Mouse (Mus musculus) 3T3-L1 (cell line): Measurements from ENCODE around the gene Gtf2h4.

Source experiments
- DNase-seq: peaks from one replicate; pipeline ENCODE4 v3.0.0-alpha.2; 2015; ENCODE audit warnings: low read depth, low spot score

Gene Gtf2h4

DNA sequence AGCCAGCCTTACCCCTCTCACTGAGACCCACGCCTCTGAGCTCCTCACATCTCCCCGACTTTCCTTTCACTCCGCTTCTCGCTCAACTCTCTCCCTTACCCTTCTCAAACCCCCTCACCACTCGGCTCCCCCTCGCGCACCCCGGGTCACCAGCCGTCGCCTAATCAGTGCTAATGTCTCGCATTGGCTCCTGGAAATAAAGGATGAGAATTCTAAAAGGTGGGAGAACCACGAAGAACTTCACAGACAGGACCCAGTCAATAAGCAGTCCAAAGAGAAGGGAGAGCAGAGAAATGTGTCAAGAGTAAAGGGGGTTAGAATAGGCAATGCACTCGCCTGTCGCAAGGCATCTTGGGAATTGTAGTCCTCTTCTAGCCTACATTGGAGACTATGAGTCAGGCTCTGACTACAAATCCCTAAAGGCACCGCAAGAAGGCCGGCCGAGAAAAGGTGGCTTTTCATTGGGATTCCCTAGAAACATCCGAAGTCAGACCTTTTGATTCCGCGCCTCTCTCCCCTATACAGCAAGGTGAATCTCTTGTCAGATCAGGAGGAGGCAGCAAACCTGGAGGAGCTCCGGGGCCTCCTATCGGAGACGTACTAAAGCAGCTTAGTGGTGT is at the start of gene Gtf2h4:
TSS of gene Gtf2h4 (minus strand) at position 324 of the 620 bp plus-strand sequence.
- peak; percentile 100 for DNase-seq

DNA sequence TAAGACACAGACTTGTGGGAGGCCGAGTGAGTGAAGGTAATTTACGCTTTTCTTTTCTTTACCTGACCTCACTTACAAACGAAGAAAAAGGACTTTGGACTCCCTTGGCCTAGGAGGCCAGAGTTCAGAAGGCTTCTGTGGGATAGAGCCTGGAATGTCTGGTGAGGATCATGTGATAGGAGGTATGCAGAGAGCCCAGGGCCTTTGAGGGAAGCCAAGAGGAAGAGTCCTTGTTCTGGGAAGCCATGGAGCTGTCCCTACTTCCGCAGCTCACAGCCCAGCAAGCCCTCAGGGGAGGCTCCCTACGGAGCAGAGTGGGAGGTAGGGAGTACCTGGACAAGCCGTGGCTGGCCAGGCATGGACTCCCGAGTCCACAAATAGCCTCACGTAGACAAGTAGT is 48.1 kb upstream of the Gtf2h4 start:
- no peak for DNase-seq

DNA sequence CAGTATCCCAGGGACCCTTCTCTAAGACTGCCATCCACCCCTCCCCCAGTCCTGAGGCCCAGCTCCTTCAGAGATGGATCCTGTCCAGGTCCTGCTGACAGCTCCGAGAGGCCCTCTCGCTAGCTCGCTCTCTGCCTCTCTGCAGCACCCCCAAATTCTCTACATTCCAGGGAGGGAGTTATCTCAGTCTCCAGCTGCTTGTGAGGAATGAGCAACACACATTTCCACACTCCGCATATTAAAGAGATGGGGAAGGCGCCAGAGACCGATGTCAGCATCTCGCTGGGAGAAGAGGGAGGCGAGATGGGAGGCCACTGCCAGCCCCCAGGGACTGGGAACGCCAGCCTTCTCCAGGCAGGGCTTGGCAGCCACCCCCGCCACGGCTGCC is 46.8 kb upstream of the Gtf2h4 start:
- peak; percentile 82 for DNase-seq

DNA sequence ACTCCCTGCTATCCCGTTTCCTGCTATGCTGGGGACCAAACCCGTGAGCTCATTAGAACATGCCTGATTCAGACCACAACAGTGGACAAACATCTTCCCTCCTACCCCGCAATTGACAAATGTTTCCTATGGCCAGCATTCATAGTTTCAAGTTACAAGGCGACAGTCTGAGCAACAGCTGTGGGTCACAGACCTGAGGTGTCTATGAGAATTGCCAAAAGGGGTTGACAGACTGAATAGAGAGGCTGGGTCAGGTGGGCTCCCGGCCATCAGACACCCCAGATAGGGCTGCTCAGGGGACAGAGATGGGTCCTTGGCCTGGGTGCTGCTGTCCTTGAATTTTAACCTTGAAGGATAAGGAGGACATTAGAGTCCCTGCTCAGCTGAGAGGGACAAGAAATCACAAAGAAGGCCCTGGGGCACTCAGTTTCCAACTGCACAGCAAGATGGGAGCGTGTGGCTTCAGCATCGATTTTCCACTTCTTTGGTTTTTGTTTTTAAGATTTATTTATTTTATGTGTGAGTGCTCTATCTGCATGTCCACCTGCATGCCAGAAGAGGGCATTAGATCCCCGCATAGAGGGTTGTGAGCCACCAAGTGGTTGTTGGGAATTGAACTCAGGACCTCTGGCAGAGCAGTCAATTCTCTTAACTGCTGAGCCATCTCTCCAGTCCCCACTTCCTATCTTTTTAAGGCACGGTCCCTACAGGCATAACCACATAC is 46.2 kb upstream of the Gtf2h4 start:
- no peak for DNase-seq

- DNase-seq = no peak
Measured at GRCm38 (mm10) chr17:35717080-35717479, 43.5 kb upstream of the Gtf2h4 start.

DNA sequence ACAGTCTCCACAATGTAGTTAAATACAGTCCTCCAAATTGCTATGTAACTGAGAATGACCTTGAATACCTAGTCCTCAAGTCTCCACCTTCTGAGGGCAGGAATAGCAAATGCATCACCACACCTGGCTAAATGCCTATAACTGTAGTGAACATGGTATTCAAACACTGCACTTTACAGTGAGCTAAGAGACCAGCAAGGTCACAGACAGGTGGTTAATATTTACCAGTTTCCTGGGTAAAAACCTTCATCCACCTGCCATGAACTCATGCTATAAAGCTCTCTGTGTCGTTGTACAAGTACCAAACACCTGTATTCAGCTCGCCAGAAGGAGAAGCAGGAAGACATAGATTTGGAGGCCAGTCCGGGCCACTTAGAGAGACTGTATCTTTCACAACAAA is 42.6 kb upstream of the Gtf2h4 start:
- DNase-seq = no peak

- DNase-seq = no peak
Measured at GRCm38 (mm10) chr17:35710705-35711347, 37.3 kb upstream of the Gtf2h4 start.

GRCm38 (mm10) chr17:35708611-35709010 is 35.1 kb upstream of the Gtf2h4 start:
- no peak for DNase-seq

- DNase-seq = peak; percentile 70
Measured at GRCm38 (mm10) chr17:35707929-35708328, 34.4 kb upstream of the Gtf2h4 start.

DNA sequence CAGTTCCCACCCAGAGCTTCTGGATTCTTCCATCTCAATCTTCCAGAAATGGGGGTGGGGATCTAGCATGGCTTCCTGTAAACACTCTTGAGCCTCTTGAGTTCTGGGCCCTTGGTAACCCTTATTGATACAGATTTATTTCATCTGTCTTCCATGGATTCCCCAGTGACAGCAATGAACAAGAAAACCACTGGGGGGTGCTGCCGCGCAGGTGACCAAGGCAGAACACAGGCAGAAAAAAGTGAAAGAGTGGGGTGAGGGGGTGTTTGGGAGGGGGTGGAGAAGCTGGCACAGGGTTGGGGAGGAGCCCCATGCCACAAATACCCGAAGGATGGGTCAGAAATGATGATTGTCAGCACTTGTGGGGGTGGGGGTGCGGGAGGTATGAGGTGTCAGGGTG is 32.3 kb upstream of the Gtf2h4 start:
- DNase-seq = peak; percentile 60

DNA sequence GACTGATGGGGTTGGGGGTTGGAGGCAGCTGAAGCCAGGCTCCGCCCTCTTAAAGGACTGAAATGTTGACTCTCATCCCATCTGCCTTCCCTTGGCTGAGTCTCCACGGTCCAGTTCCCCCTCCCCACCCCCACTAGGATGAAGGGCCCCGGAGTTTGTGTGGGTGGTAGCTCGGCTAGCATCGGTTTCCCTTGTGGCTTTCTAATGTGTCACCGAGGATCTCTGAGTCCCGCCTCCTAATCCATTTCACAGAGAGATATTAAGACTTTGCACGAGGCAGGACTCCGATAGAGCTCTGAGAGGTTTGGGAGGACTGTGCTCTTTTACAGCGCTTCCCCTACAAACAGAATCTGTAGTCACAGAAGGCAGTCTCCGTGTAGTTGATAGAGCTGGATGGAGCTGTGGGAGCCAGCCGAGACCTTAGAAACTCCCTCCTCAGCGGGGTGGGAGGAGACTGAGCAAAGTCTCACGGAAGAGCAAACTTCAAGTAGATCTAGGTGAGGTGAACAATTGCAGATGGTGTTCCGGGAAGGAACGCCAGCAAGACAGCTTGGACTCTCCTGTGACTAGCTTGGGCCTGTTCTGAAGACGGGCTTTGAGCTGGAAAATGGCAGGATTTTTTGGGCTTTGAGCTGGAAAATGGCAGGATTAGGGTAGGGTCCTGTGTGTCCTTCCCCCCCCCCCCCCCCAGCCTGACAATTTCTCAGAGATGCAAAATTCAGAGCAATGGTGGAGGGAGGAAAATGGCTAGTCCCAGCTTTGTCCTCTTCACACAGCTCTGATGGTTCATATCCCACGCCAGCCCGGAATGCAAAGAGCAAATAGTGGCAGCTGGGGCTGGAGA is 31.3 kb upstream of the Gtf2h4 start, which contains the start of gene Ddr1:
TSS of gene Ddr1 (minus strand) at position 1 of the 844 bp plus-strand sequence.
- DNase-seq = no peak

DNA sequence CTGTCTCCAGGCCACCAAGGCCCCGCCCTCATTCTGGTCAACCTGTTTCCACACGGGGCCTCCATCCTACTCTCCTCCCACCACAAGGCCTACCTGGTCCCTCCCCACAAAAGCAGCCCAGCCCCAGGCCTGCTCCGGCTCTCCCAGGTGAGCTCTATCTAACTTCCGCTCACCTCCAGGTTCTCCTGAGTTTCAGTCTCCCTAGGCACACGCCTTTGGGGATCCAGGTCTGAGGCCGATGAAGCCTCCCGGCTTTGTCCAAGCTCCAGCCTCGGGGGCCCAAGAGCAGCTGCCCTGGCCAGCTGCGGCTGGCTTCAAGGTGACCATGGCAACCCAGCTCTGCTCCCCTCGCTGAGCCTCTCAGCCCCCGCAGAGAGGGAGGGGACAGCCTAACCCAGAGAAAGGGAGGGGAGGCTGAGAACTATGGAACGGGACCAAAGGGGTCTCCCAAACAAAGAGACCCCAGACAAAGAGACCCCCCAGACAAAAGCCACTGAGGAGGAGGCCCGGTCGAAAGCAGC is 30.3 kb upstream of the Gtf2h4 start:
- no peak for DNase-seq

- DNase-seq = no peak
Measured at GRCm38 (mm10) chr17:35703065-35703464, 29.5 kb upstream of the Gtf2h4 start.

- DNase-seq = no peak
Measured at GRCm38 (mm10) chr17:35702605-35703004, 29.1 kb upstream of the Gtf2h4 start.

- peak; percentile 86 for DNase-seq
Measured at GRCm38 (mm10) chr17:35701978-35702461, 28.5 kb upstream of the Gtf2h4 start.

GRCm38 (mm10) chr17:35701203-35701977 is 27.9 kb upstream of the Gtf2h4 start:
- peak; percentile 77 for DNase-seq

- peak; percentile 73 for DNase-seq
Measured at GRCm38 (mm10) chr17:35700371-35700961, 26.9 kb upstream of the Gtf2h4 start.

DNA sequence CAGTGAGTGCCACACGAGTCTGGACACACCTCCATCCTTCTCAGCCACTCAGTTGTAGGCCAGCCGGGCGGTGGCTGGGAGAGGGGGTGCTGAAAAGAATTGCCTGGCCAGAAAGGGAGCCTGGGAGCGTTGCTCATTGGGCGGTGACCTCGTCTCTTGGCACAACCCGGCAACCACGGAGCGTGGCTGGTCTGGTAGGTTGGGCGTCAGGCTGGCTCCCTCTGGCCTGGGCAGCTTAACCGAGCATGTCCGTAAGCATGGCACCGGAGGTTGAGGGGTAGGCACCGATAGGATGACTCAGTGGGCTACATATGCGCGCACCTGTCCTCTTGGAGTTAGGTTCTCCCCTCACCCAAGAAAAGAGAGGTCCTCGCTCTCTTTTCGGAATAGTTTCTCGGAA is 26.4 kb upstream of the Gtf2h4 start:
- peak; percentile 96 for DNase-seq

DNA sequence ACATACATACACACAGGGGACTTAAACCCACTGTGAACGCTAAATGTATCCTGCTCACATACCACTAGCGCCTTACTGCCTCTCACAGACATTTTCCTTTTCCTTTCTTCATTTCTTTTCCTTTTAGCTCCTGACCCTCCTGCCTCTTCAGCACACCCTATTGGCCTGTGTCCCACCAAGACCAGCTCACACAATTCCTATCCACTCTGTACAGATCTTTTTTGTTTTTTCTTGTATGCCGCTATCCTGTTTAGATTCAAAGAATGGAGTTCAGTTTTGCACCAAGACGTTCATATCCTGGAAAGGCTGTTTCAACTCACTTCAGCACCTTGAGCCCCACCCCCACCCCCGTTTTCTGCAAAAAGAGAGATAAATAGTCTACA is 25.0 kb upstream of the Gtf2h4 start:
- DNase-seq = no peak

DNA sequence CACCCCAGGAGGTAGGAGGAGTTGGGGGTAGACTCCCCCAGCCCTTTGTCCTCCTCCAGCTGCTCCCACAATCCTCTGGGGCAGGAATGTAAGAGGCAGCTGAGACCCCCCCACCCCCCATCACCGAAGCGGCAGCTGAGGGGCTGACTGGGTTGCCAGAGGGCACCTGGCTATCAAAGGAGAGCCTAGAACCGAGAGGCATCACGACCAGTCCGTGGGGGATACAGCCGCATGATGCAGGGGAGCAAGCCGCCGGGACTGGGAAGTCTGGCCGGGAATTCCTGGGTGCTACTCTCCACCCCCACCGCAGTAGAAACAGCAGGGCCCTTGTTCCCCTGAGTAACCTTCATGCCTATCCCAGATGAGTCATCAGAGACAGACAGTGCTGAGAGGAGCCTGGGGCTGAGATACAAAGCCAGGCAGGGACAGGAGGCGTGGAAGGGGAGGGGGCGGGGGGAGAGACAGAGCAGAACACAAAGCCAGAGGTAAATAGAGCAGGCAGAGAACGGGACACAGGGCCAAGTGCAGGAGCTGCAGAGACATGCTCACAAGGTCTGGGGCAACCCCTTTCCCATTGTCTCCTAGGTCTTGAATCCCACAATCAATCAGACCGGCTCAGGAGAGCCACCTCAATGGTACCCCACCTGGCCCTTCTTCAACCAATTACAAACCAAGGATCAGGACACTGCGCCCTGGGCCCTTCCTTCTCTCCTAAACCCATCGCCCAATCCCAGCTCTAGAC is 24.4 kb upstream of the Gtf2h4 start:
- DNase-seq = peak; percentile 96
